Mouse (Mus musculus): Measurements from ENCODE around the gene Cachd1. TPM values are rescaled to one million over a fixed set of nuclear protein-coding genes. Genes with fewer than 3 reads are reported as not detected.
A peak's percentile ranks its signal among the peaks of the same experiment; 100 is the strongest.

The Cachd1 gene
- 1 to 10 TPM; 4.4 to 4.5 TPM for total RNA-seq (2021)
- long read RNA-seq, experiment 1, full-length matches to known transcripts = 2 of 3 reads
- long read RNA-seq, experiment 1, partial matches to known transcripts = 0 of 3 reads
- long read RNA-seq, experiment 1, other reads (novel, unspliced or antisense) = 1 of 3 reads
- long read RNA-seq, experiment 2, partial matches to known transcripts = 1 of 4 reads
- long read RNA-seq, experiment 2, other reads (novel, unspliced or antisense) = 3 of 4 reads

GRCm38 (mm10) chr4:100776043-100776870, at the start of gene Cachd1:
Gene Cachd1 (plus strand): TSS chr4:100776675.
- peak; percentile 59 to 62 for DNase-seq
- intact Hi-C loops (cut with DNase I) = no loop called here

- intact Hi-C loops (cut with DNase I) = loop anchor here (2.0 kb wide), 1 partner anchor 258 kb away; no protein-coding TSS in a partner anchor
- no peak for DNase-seq
Observed at GRCm38 (mm10) chr4:100728896-100729479, 47.5 kb upstream of the Cachd1 start.

GRCm38 (mm10) chr4:100735098-100735935, 41.2 kb upstream of the Cachd1 start:
- intact Hi-C loops (cut with DNase I) = no loop called here
- DNase-seq = no peak

GRCm38 (mm10) chr4:100735936-100736349, 40.5 kb upstream of the Cachd1 start:
- intact Hi-C loops (cut with DNase I) = no loop called here
- DNase-seq = no peak

GRCm38 (mm10) chr4:100743615-100744014, 32.9 kb upstream of the Cachd1 start:
- intact Hi-C loops (cut with DNase I) = no loop called here
- DNase-seq = no peak

GRCm38 (mm10) chr4:100752278-100752677, 24.2 kb upstream of the Cachd1 start:
- DNase-seq = no peak
- intact Hi-C loops (cut with DNase I) = no loop called here

- no peak for DNase-seq
- intact Hi-C loops (cut with DNase I) = no loop called here
Observed at GRCm38 (mm10) chr4:100755632-100756031, 20.8 kb upstream of the Cachd1 start.

- DNase-seq = no peak
- intact Hi-C loops (cut with DNase I) = no loop called here
Observed at GRCm38 (mm10) chr4:100756499-100756898, 20.0 kb upstream of the Cachd1 start.

GRCm38 (mm10) chr4:100758265-100758898, 18.1 kb upstream of the Cachd1 start:
- DNase-seq = no peak
- intact Hi-C loops (cut with DNase I) = no loop called here

- no peak for DNase-seq
- intact Hi-C loops (cut with DNase I) = no loop called here
Observed at GRCm38 (mm10) chr4:100759603-100760002, 16.9 kb upstream of the Cachd1 start.

GRCm38 (mm10) chr4:100760416-100760815, 16.1 kb upstream of the Cachd1 start:
- DNase-seq = no peak
- intact Hi-C loops (cut with DNase I) = no loop called here

- DNase-seq = no peak
- intact Hi-C loops (cut with DNase I) = no loop called here
Observed at GRCm38 (mm10) chr4:100768606-100769005, 7.9 kb upstream of the Cachd1 start.

- intact Hi-C loops (cut with DNase I) = no loop called here
- peak in 1 of 2 experiments; percentile 12 for DNase-seq
Observed at GRCm38 (mm10) chr4:100776871-100777375, 448 bp downstream of the Cachd1 start.

- intact Hi-C loops (cut with DNase I) = no loop called here
- peak; percentile 9 to 49 for DNase-seq
Observed at GRCm38 (mm10) chr4:100777376-100778041, 1.0 kb downstream of the Cachd1 start.

- no peak for DNase-seq
- intact Hi-C loops (cut with DNase I) = no loop called here
Observed at GRCm38 (mm10) chr4:100778082-100778481, 1.6 kb downstream of the Cachd1 start.

- no peak for DNase-seq
- intact Hi-C loops (cut with DNase I) = no loop called here
Observed at GRCm38 (mm10) chr4:100779023-100779422, 2.5 kb downstream of the Cachd1 start.

- intact Hi-C loops (cut with DNase I) = no loop called here
- no peak for DNase-seq
Observed at GRCm38 (mm10) chr4:100779695-100780094, 3.2 kb downstream of the Cachd1 start.

- intact Hi-C loops (cut with DNase I) = no loop called here
- no peak for DNase-seq
Observed at GRCm38 (mm10) chr4:100780911-100781310, 4.4 kb downstream of the Cachd1 start.

- intact Hi-C loops (cut with DNase I) = no loop called here
- DNase-seq = peak; percentile 42 to 47
Observed at GRCm38 (mm10) chr4:100782348-100782747, 5.9 kb downstream of the Cachd1 start.

All from gastrocnemius, postnatal 36 days (tissue).